Mouse (Mus musculus) spleen, adult 2 months (tissue): ENCODE measurements around the gene Sh2d6.

Experiments used
- CTCF ChIP-seq: fragments of 200-500 bp; IDR thresholded peaks from 2 replicates; pipeline ENCODE4 v1.5.1; 2011; ENCODE audit warnings: mild to moderate bottlenecking, inconsistent platforms; ENCODE audit not compliant: insufficient read depth, insufficient read length, insufficient replicate concordance; ENCODE audit errors: extremely low read depth
- POLR2A ChIP-seq: fragments of 200-500 bp; IDR thresholded peaks from 2 replicates; pipeline ENCODE4 v1.6.1; 2011; ENCODE audit warnings: low read depth, low read length, inconsistent platforms

- TF ChIP-seq POLR2A, result no peak
- TF ChIP-seq CTCF, result no peak
These were observed 44.7 kb downstream of the Sh2d6 start for GRCm38 (mm10) chr6:72476836-72477235.
